ENCODE assay signal across 15 mouse cellular contexts in the genomic region with DNA sequence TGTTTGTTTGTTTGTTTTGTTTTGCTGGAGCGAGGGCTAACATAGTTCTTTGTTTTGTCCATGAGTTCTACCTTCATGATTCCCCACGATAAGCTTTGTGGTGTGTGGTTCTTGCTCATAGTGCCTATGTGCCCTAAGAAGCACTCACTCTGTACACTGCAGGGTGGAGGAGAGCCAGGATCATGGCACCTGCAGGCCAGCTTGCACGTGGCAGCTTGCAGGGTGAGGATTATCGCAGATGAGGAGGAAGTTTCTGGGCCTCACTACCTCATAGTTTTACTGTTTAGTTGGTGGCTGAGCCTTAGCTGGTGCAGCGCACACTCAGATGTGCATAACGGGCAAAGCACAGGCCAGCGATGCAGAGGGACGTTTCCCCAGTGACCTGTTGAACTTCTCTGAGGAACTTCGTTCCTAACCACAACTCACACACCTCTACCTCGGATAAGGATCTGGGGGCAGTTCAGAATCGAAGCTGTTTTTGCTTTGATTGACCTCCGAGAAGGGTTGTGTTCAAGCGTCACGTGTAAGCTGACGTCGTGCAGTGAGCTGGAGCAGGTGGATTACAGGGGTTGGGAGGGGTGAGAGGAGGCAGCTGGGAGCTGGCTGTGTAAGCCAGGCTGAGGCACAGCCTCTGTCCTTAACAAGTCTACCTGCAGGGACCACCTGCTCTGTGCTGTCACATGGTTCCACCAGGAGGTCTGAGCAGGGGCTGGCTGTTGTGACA.
DNase-seq lines count a peak whose midpoint lies in the region; ATAC-seq and TF ChIP-seq lines count a peak whose summit lies in the region.
"Had no signal": no experiment of that assay in that cellular context is flagged by ENCODE, and none has a peak within 500 bp of the region (broad histone marks: within the 10 kb centered on the region; RNA-seq: fewer than 3 reads in every experiment).

No protein-coding gene starts in this region.

- no peak for TF ChIP-seq CTCF in forebrain, postnatal 0 days (IDR thresholded peaks at IDR 0.05; ENCODE audit: low read depth)

- no peak for DNase-seq in forebrain, embryonic 10.5 days (ENCODE audit: extremely low spot score, low spot score)
- no peak for DNase-seq in forebrain, postnatal 0 days
- DNase-seq in midbrain, embryonic 10.5 days (ENCODE audit: low spot score) = no peak
- peak; percentile 18 for DNase-seq in T-cell, adult 2 months (ENCODE audit: low spot score)
- DNase-seq in urinary bladder, postnatal 14 days (ENCODE audit: low spot score) = no peak
- DNase-seq: adrenal gland, postnatal 10 days; cerebellum, adult 9-11 months; kidney, adult 9 months had no signal

- 65% methylated on average over 16 of the region's 16 CpGs for WGBS in forebrain, embryonic 10.5 days
- 49% methylated on average over 16 of the region's 16 CpGs for WGBS in forebrain, postnatal 0 days
- 67% methylated on average over 16 of the region's 16 CpGs for WGBS in midbrain, embryonic 10.5 days
- WGBS in midbrain, embryonic 15.5 days = 47% methylated on average over 16 of the region's 16 CpGs
- 46% methylated on average over 16 of the region's 16 CpGs for WGBS in stomach, embryonic 15.5 days

- peaks cover 13% of the 10 kb centered on the region for H3K4me1 ChIP-seq in forebrain, embryonic 10.5 days
- peaks cover 3% of the 10 kb centered on the region; the same call in 1 of the 2 replicates for H3K4me1 ChIP-seq in forebrain, postnatal 0 days (ENCODE audit: insufficient read depth)
- peaks cover 31% of the 10 kb centered on the region for H3K4me1 ChIP-seq in midbrain, embryonic 10.5 days
- H3K4me1 ChIP-seq in midbrain, embryonic 15.5 days = peaks cover 30% of the 10 kb centered on the region
- H3K4me1 ChIP-seq in stomach, embryonic 15.5 days = 0 out of 2 replicates have a peak, but pooled peaks cover 5% of the 10 kb centered on the region
- H3K4me1 ChIP-seq: liver, embryonic 12.5 days had no signal

- no peaks in the 10 kb centered on the region for H3K9me3 ChIP-seq in forebrain, embryonic 10.5 days
- no peaks in the 10 kb centered on the region for H3K9me3 ChIP-seq in forebrain, postnatal 0 days (ENCODE audit: low read length)
- H3K9me3 ChIP-seq in midbrain, embryonic 10.5 days (replicated peaks) = no peaks in the 10 kb centered on the region
- H3K9me3 ChIP-seq in midbrain, embryonic 15.5 days = no peaks in the 10 kb centered on the region
- H3K9me3 ChIP-seq in stomach, embryonic 15.5 days = no peaks in the 10 kb centered on the region
- H3K9me3 ChIP-seq: liver, embryonic 12.5 days; neural tube, embryonic 13.5 days had no signal

- no peak overlapping the region for H3K4me3 ChIP-seq in forebrain, embryonic 10.5 days
- H3K4me3 ChIP-seq in forebrain, postnatal 0 days (ENCODE audit: low read depth, low read length) = no peak overlapping the region
- no peak overlapping the region for H3K4me3 ChIP-seq in midbrain, embryonic 10.5 days
- no peak overlapping the region for H3K4me3 ChIP-seq in midbrain, embryonic 15.5 days
- no peak overlapping the region for H3K4me3 ChIP-seq in stomach, embryonic 15.5 days (replicated peaks)
- H3K4me3 ChIP-seq: liver, embryonic 12.5 days; neural tube, embryonic 13.5 days had no signal

- peaks cover 12% of the 10 kb centered on the region for H3K36me3 ChIP-seq in forebrain, embryonic 10.5 days (replicated peaks)
- H3K36me3 ChIP-seq in forebrain, postnatal 0 days (ENCODE audit: insufficient read depth) = no peaks in the 10 kb centered on the region
- H3K36me3 ChIP-seq in midbrain, embryonic 10.5 days = peaks cover 16% of the 10 kb centered on the region
- no peaks in the 10 kb centered on the region for H3K36me3 ChIP-seq in midbrain, embryonic 15.5 days (replicated peaks)
- H3K36me3 ChIP-seq in stomach, embryonic 15.5 days = no peaks in the 10 kb centered on the region
- H3K36me3 ChIP-seq: G1E; liver, embryonic 12.5 days; neural tube, embryonic 13.5 days had no signal

- ATAC-seq in forebrain, postnatal 0 days = no peak
- no peak; the same call in 1 of the 2 replicates for ATAC-seq in midbrain, embryonic 15.5 days (replicated peaks)
- 0 out of 2 replicates have a peak, but pooled peaks have one; percentile 44 for ATAC-seq in stomach, embryonic 15.5 days (ENCODE audit: insufficient read depth, low FRiP score, low read depth)
- no peak for ATAC-seq in inflammation-experienced regulatory T-cells, adult 6 months
- ATAC-seq: liver, embryonic 12.5 days; lung, postnatal 0 days had no signal

- peak overlapping the region; percentile 21; the same call in 1 of the 2 replicates for H3K27ac ChIP-seq in forebrain, embryonic 10.5 days
- no peak overlapping the region for H3K27ac ChIP-seq in forebrain, postnatal 0 days (ENCODE audit: low read depth, low read length)
- H3K27ac ChIP-seq in midbrain, embryonic 10.5 days (replicated peaks) = 0 out of 2 replicates have a peak overlapping the region, but pooled peaks have one; percentile 14
- H3K27ac ChIP-seq in midbrain, embryonic 15.5 days = no peak overlapping the region
- H3K27ac ChIP-seq in stomach, embryonic 15.5 days = no peak overlapping the region
- H3K27ac ChIP-seq: liver, embryonic 12.5 days had no signal

- no peak overlapping the region for H3K9ac ChIP-seq in forebrain, postnatal 0 days
- no peak overlapping the region for H3K9ac ChIP-seq in midbrain, embryonic 15.5 days
- no peak overlapping the region for H3K9ac ChIP-seq in stomach, embryonic 15.5 days
- H3K9ac ChIP-seq: liver, embryonic 12.5 days; neural tube, embryonic 13.5 days had no signal

- no peaks in the 10 kb centered on the region for H3K27me3 ChIP-seq in forebrain, embryonic 10.5 days (ENCODE audit: poor library complexity, severe bottlenecking)
- H3K27me3 ChIP-seq in forebrain, postnatal 0 days (ENCODE audit: insufficient read depth, low read length) = no peaks in the 10 kb centered on the region
- no peaks in the 10 kb centered on the region for H3K27me3 ChIP-seq in midbrain, embryonic 10.5 days (ENCODE audit: low read depth, poor library complexity, severe bottlenecking)
- no peaks in the 10 kb centered on the region for H3K27me3 ChIP-seq in midbrain, embryonic 15.5 days (replicated peaks)
- no peaks in the 10 kb centered on the region for H3K27me3 ChIP-seq in stomach, embryonic 15.5 days (replicated peaks)
- H3K27me3 ChIP-seq: neural tube, embryonic 13.5 days had no signal

- no peak overlapping the region for H3K4me2 ChIP-seq in forebrain, postnatal 0 days (ENCODE audit: low read depth)
- no peak overlapping the region for H3K4me2 ChIP-seq in midbrain, embryonic 15.5 days
- H3K4me2 ChIP-seq in stomach, embryonic 15.5 days = no peak overlapping the region
- H3K4me2 ChIP-seq: liver, embryonic 12.5 days; neural tube, embryonic 13.5 days had no signal

Comparison
In these comparisons a context has a peak if more than half of its experiments do, and no peak if none do; other contexts are left out.
1. H3K27ac ChIP-seq: peak in forebrain, embryonic 10.5 days (single experiment) and midbrain, embryonic 10.5 days (single experiment); none in forebrain, postnatal 0 days (single experiment), midbrain, embryonic 15.5 days (single experiment) and stomach, embryonic 15.5 days (single experiment).